Mouse (Mus musculus): ENCODE measurements around the gene Ankrd33.

The Ankrd33 gene

GRCm38 (mm10) chr15:101147115-101147909 is 31.8 kb downstream of the Ankrd33 start:
- DNase-seq (ENCODE audit: low spot score), result no peak

- DNase-seq (ENCODE audit: low spot score), result peak; percentile 81
Measured at GRCm38 (mm10) chr15:101147910-101148273, 32.3 kb downstream of the Ankrd33 start.

- no peak for DNase-seq (ENCODE audit: low spot score)
Measured at GRCm38 (mm10) chr15:101148604-101149003, 33.0 kb downstream of the Ankrd33 start.

GRCm38 (mm10) chr15:101151409-101152261 is 36.1 kb downstream of the Ankrd33 start:
- DNase-seq (ENCODE audit: low spot score), result no peak

GRCm38 (mm10) chr15:101154700-101155616 is 39.4 kb downstream of the Ankrd33 start:
- no peak for DNase-seq (ENCODE audit: low spot score)

GRCm38 (mm10) chr15:101160128-101160527 is 44.6 kb downstream of the Ankrd33 start:
- no peak for DNase-seq (ENCODE audit: low spot score)

- DNase-seq (ENCODE audit: low spot score), result no peak
Measured at GRCm38 (mm10) chr15:101160591-101160990, 45.0 kb downstream of the Ankrd33 start.

- DNase-seq (ENCODE audit: low spot score), result no peak
Measured at GRCm38 (mm10) chr15:101161534-101161933, 46.0 kb downstream of the Ankrd33 start.

- no peak for DNase-seq (ENCODE audit: low spot score)
Measured at GRCm38 (mm10) chr15:101163056-101163458, 47.5 kb downstream of the Ankrd33 start.

GRCm38 (mm10) chr15:101163854-101164253 is 48.3 kb downstream of the Ankrd33 start:
- no peak for DNase-seq (ENCODE audit: low spot score)

- no peak for DNase-seq (ENCODE audit: low spot score)
Measured at GRCm38 (mm10) chr15:101164291-101164690, 48.7 kb downstream of the Ankrd33 start.

GRCm38 (mm10) chr15:101165658-101166437 is 50.3 kb downstream of the Ankrd33 start:
- no peak for DNase-seq (ENCODE audit: low spot score)

GRCm38 (mm10) chr15:101167553-101167952 is 52.0 kb downstream of the Ankrd33 start:
- DNase-seq (ENCODE audit: low spot score), result no peak

Measured in lung, postnatal 25 days (tissue).